Mouse (Mus musculus) CD8-positive naive resting alpha-beta T cell, adult 2 months (primary cell): Measurements from ENCODE around the gene Ctdsp2.

Source experiments
- DNase-seq, 2 experiments: peaks; one replicate each; pipeline ENCODE4 v3.0.0; 2022; ENCODE audit warnings: low read depth in 2 of 2, low spot score in 2 of 2

Ctdsp2 gene

GRCm38 (mm10) chr10:126978277-126978994 lies at the start of gene Ctdsp2:
Gene Ctdsp2, plus strand, starts transcription at chr10:126978717.
- peak; percentile 65 to 78 for DNase-seq

DNA sequence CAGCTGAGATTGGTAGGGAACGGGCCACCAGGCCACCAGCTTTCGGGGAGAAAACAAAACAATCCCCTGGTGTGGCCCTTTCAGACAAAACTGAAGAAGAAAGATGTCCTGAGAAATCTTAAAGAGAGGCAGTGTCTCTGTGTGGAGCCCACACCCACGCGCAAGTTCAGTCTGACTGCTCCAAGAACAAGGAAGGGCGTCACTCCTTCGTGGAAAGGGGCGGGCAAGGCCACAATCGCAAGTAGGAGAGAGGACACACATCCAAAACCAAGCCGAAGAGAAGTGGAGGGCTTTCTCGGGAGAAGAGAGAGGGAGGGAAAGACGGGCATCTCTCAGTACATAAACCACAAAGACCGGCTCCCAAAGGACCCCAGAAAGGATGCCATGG lies 49.7 kb upstream of the Ctdsp2 start:
- no peak for DNase-seq

- DNase-seq: no peak
Measured at GRCm38 (mm10) chr10:126929543-126929942, 49.0 kb upstream of the Ctdsp2 start.

- no peak for DNase-seq
Measured at GRCm38 (mm10) chr10:126930270-126931121, 48.0 kb upstream of the Ctdsp2 start.

DNA sequence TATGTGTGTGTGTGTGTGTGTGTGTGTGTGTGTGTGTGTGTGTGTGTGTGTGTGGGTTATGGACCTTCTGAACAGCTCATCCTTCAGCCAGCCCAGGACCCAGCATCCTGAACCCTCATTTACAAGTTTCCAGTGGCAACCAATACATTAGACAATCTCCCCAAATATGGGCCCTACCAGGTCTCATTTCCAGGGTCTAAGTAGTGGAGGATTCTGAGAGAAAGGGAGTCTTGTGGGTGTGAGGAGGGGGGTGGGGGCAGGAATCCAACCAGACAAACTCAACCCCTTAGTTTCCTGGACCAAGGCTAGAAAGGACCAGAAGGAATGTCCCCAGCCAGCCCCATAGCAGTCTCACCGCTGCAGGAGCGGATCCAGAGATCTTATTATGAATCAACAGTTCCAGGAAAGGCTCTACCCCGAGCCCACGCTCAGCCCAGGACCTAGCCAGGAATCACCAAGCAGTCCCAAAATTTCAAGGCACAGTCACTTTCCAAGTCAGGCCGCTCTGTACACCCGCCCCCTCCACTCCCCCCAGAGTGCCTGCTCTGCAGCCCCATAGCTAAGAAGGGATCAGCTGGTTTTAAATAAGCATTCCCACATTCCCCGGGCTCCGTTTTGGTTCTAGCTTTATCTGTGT lies 47.3 kb upstream of the Ctdsp2 start:
- no peak for DNase-seq

DNA sequence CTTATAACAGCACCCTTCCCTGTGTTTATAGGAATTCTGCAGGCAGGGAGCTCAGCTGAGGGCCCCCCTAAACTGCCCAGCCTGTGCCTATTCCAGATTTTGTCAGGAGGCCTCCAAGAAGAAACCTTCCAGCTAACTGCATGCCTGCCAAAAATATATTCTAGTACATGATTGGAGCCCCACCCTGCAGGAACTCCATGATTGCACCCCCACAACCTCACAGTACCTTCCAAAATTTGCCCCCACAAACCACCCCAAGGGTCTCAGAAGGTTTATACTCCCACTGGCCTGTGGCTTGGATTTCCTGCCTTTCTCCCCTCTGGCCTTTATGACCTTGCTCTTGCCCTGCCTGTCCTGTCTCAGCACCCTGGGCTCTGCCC lies 46.8 kb upstream of the Ctdsp2 start:
- DNase-seq: no peak

GRCm38 (mm10) chr10:126934561-126934960 lies 44.0 kb upstream of the Ctdsp2 start:
- no peak for DNase-seq

DNA sequence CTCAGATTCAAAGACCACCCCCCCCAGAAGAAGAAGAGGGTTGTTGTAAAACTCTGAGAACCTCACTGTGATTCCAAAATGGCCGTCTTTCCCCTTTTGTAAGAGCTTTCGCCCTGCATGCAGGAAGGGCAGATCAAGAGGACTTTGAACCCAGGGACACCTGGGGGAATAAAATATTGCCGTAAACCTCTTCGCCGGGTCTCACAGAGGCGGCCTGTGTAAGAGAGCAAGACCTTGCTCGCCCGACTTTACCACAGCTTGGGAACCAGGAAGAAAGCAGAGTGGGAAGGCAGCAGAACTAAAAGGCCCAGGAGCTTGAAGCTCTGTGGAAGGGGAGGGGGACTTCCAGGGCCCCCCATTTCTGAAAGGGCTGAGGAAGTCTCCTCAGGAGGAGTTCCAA lies 43.4 kb upstream of the Ctdsp2 start:
- DNase-seq: no peak

DNA sequence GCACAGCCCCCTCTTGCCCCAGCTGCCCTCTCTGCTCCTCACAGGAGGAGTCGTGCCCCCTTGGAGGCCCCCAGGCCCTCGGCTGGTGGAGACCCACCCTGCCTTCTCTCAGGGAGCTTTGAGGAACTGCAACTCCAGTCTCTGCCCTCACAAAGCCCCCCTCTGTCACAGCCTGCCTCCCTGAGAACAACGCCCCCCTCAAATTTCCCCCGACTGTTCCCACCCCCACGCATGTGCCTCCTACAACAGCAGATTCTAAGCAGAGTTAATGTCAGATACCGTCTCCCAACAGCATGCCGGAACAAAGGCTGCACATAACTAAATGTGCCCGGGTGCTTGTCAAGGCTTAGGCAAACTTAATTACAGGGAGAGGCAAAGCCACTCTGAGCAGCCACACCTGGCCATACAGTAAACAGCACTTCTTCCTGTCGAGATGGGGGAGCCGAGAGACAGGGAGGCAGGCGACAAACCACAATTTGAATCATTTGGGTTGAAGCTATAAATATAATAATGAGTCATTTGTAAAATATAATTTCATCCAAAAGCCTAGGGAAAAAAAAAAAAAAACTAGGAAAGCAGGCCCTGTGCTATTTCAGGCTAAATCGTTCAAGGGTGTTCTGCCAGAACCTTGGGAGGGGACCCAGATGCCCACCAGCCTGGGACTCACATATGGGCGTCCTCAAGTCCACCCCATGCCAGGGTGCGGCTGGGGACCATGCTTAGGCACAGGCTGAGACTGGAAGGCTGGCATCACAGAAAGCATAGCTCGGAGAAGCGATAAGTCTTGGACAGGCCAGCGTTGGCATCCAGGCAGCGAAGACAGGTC lies 42.7 kb upstream of the Ctdsp2 start:
- DNase-seq: no peak

DNA sequence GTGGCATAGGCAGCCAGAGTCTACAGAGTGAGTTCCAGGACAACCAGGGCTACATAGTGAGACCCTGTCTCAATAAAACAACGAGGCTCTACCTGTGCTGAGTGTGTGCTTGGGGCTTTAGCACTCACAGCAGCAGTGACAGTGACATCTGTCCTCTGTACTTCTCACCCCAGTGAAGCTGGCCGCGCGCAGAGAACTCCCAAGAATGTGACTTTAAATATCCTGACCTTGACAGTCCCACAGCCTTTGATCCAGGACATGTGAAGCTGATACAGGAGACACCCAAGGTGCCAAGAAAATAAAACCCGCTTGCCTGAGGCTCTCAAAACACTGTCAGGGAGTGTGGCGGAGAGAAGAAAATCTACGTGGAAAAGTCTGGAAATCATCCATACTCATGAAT lies 37.6 kb upstream of the Ctdsp2 start:
- no peak for DNase-seq

GRCm38 (mm10) chr10:126945531-126945930 lies 33.0 kb upstream of the Ctdsp2 start:
- no peak for DNase-seq

DNA sequence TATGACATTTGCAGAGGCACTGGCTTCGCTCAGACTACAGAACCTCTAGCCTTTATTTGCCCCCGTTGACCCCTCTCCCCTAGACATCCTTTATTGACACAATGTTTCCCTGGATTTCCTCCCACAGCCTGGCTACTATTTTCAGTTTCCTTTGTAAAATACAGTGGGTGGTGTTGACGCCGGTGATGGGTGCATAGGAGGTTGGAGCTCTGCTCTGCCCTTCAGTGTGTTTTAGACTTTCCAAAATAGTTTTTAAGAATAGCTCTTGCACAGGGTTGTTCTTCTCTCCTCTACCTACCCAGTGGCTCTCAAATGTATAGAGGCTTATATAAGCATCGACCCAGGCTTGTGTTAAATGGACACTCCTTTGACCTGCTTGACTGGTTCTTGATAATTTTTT lies 28.7 kb upstream of the Ctdsp2 start:
- DNase-seq: no peak

DNA sequence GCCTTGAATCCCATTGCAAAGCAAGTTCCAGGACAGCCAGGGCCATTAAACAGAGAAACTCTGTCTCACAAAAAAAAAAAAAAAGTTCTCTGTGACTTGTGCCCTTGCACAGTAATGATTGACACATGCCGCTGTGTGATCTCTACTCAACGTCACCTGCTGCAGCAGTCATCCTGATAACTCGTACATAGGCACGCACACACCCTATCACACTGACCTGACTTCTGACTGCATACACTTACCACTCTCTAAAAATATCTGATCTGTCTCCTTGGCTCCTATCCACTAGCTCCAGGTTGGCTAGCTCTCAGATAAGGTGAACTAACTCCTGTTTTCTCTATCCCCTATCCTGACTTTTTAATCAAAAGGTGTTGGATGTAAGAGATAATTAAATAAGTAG lies 27.9 kb upstream of the Ctdsp2 start:
- no peak for DNase-seq

- no peak for DNase-seq
Measured at GRCm38 (mm10) chr10:126952375-126952774, 26.1 kb upstream of the Ctdsp2 start.

- no peak for DNase-seq
Measured at GRCm38 (mm10) chr10:126953029-126953471, 25.5 kb upstream of the Ctdsp2 start.

DNA sequence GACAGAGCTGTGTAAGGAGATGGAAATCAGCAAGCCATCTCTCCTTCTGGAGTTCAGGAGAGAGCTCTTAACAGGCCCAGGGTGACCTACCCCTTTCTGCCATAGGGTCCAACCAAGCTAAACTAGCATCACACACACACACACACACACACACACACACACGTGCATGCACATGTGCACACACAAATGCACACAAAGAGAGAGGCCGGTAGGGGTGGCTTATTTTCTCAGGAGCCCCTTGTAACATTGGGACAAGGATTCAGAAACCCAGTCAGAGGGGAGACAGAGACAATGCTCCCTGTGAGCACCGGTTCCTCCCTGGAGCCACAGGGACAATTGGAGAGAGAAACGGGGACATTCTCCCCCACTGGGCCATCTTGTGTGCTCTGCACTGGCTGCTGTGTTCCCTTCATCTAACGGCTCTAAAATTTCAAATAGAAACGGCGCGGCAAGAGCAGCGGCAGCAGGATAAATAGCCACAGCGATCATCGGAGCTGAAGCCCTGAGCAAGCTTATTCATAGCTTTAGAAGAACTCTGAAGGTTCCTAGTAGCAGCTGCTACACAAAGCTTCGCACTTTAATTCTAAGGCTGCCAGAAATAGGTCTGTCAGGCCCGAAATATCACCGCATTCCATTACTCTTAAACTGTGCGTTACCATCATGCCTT lies 21.7 kb upstream of the Ctdsp2 start:
- no peak for DNase-seq

GRCm38 (mm10) chr10:126957359-126958107 lies 21.0 kb upstream of the Ctdsp2 start:
- DNase-seq: no peak

- DNase-seq: no peak
Measured at GRCm38 (mm10) chr10:126960496-126960895, 18.0 kb upstream of the Ctdsp2 start.

GRCm38 (mm10) chr10:126961757-126962156 lies 16.8 kb upstream of the Ctdsp2 start:
- no peak for DNase-seq
